Mouse (Mus musculus) kidney, embryonic 15.5 days (tissue): ENCODE data around the gene Yy1. TPM values are rescaled to one million over a fixed set of nuclear protein-coding genes. Genes with fewer than 3 reads are reported as not detected.

Source experiments
- microRNA counts: library from miRNA; unstranded; fragments of <30 nt; microRNA quantifications from one replicate; lab custom pipeline; 2016
- microRNA-seq: library from miRNA; unstranded; fragments of <30 nt; microRNA quantifications from one replicate; pipeline ENCODE4, GENCODE M21; 2016
- polyA plus RNA-seq: library from polyadenylated mRNA; unstranded; fragments of >200 nt; fragmentation: Nextera tagmentation; extraction: Ambion mirVana; gene quantifications from 2 replicates; pipeline ENCODE4 v1.2.1, GENCODE M21; 2015

Yy1 gene
- polyA plus RNA-seq, 1 experiment from 2014 or later = 19.1 TPM

MicroRNAs within 50 kb of the gene (microRNA counts, 519-probe panel; counts per million panel counts)
- microRNA mmu-miR-345-3p (lab: Ali Mortazavi, UCI) = 31.7 counts per million
- 2,296 counts per million, percentile 30 among the panel's probes with 10 or more counts for microRNA mmu-miR-345-5p (lab: Ali Mortazavi, UCI)

Small RNA genes within 50 kb of the gene (microRNA-seq; reads per million reads assigned to microRNA genes)
- 60.4 reads per million, percentile 52 among the genes with 10 or more reads in this experiment for gene Mir345

Other genes with a start within 250 kb of the Yy1 start
- 45.3 and 47.1 TPM in 2 replicates for gene Evl, start 238.3 kb upstream of the Yy1 start, polyA plus RNA-seq
- 7.0 and 8.8 TPM in 2 replicates for gene Degs2, start 90.7 kb upstream of the Yy1 start, polyA plus RNA-seq
- 9.0 and 9.7 TPM in 2 replicates for gene Slc25a29, start 42.9 kb downstream of the Yy1 start, polyA plus RNA-seq
- 8.8 and 9.3 TPM in 2 replicates for gene Slc25a47, start 43.1 kb downstream of the Yy1 start, polyA plus RNA-seq
- gene Wdr25, start 100.7 kb downstream of the Yy1 start, polyA plus RNA-seq = 9.4 and 11.7 TPM in 2 replicates
- 91.4 and 96.7 TPM in 2 replicates for gene Wars, start 101.2 kb downstream of the Yy1 start, polyA plus RNA-seq